Comparison of ENCODE assay signal across 8 mouse cellular contexts in genomic region chr11:48817794-48818193, GRCm38 (mm10). TPM values are rescaled to one million over a fixed set of nuclear protein-coding genes. Genes with fewer than 3 reads are reported as not detected.
DNase-seq lines count a peak whose midpoint lies in the region; ATAC-seq and TF ChIP-seq lines count a peak whose summit lies in the region.

No protein-coding gene starts in this region.

- WGBS in heart, embryonic 10.5 days: 9% methylated on average over 9 of the region's 9 CpGs
- WGBS in forebrain, embryonic 15.5 days: 6% methylated on average over 9 of the region's 9 CpGs
- WGBS in liver, postnatal 0 days (ENCODE audit: insufficient replicate concordance): 5% methylated on average over 9 of the region's 9 CpGs

- peaks cover 20% of the 10 kb centered on the region; the same call in 1 of the 2 replicates for H3K36me3 ChIP-seq in heart, embryonic 10.5 days
- H3K36me3 ChIP-seq in C2C12 (ENCODE audit: control insufficient read depth, insufficient read depth): peaks cover 25% of the 10 kb centered on the region
- no peaks in the 10 kb centered on the region for H3K36me3 ChIP-seq in forebrain, embryonic 15.5 days
- H3K36me3 ChIP-seq in liver, postnatal 0 days (replicated peaks; ENCODE audit: insufficient read depth, low read length): no peaks in the 10 kb centered on the region

- ATAC-seq in forebrain, embryonic 15.5 days (replicated peaks): peak; percentile 7
- ATAC-seq in liver, postnatal 0 days: no peak
- ATAC-seq in granulocyte monocyte progenitor cell, adult 5-6 weeks (replicated peaks; ENCODE audit: poor library complexity, severe bottlenecking): no peak

- H3K4me2 ChIP-seq in forebrain, embryonic 15.5 days (replicated peaks): peak overlapping the region; percentile 89
- H3K4me2 ChIP-seq in liver, postnatal 0 days (ENCODE audit: low read depth, low read length): peak overlapping the region; percentile 78

- no peak for DNase-seq in heart, embryonic 10.5 days (ENCODE audit: low spot score)
- no peak for DNase-seq in heart, adult 9 months (ENCODE audit: low spot score in 2 of 2)
- DNase-seq in liver, postnatal 0 days: no peak
- no peak for DNase-seq in cerebellum, adult 8-10 months
- no peak for DNase-seq in c-Kit-positive CD71-positive TER-119-positive erythroid progenitor cells, embryonic 14.5 days (ENCODE audit: low spot score)

- H3K27me3 ChIP-seq in heart, embryonic 10.5 days (ENCODE audit: insufficient read depth, poor library complexity, severe bottlenecking): no peaks in the 10 kb centered on the region
- H3K27me3 ChIP-seq in C2C12 (ENCODE audit: control insufficient read depth, insufficient read depth, insufficient read length): no peaks in the 10 kb centered on the region
- peaks cover 8% of the 10 kb centered on the region; the same call in 1 of the 2 replicates for H3K27me3 ChIP-seq in forebrain, embryonic 15.5 days
- no peaks in the 10 kb centered on the region for H3K27me3 ChIP-seq in liver, postnatal 0 days (ENCODE audit: insufficient read depth, low read length)

- peaks cover 33% of the 10 kb centered on the region for H3K79me3 ChIP-seq in C2C12 (ENCODE audit: low read depth)

- peaks cover 15% of the 10 kb centered on the region for H3K4me1 ChIP-seq in heart, embryonic 10.5 days
- peaks cover 37% of the 10 kb centered on the region for H3K4me1 ChIP-seq in forebrain, embryonic 15.5 days
- peaks cover 38% of the 10 kb centered on the region for H3K4me1 ChIP-seq in liver, postnatal 0 days (ENCODE audit: insufficient read depth)

- TF ChIP-seq EP300 in liver, postnatal 0 days (IDR thresholded peaks at IDR 0.05; ENCODE audit: low read depth): no peak

- peak overlapping the region; percentile 87 for H3K9ac ChIP-seq in forebrain, embryonic 15.5 days (replicated peaks)
- peak overlapping the region; percentile 87 for H3K9ac ChIP-seq in liver, postnatal 0 days (replicated peaks)

- H3K27ac ChIP-seq in heart, embryonic 10.5 days: peak overlapping the region; percentile 97
- H3K27ac ChIP-seq in forebrain, embryonic 15.5 days (replicated peaks): peak overlapping the region; percentile 96
- H3K27ac ChIP-seq in liver, postnatal 0 days (ENCODE audit: low read depth): peak overlapping the region; percentile 99

- H3K4me3 ChIP-seq in heart, embryonic 10.5 days: peak overlapping the region; percentile 95
- H3K4me3 ChIP-seq in C2C12 (ENCODE audit: insufficient read depth, poor library complexity, severe bottlenecking): peak overlapping the region; percentile 78
- H3K4me3 ChIP-seq in forebrain, embryonic 15.5 days: peak overlapping the region; percentile 83
- peak overlapping the region; percentile 82 for H3K4me3 ChIP-seq in liver, postnatal 0 days (ENCODE audit: low read depth, low read length)

- no peaks in the 10 kb centered on the region for H3K9me3 ChIP-seq in heart, embryonic 10.5 days
- no peaks in the 10 kb centered on the region for H3K9me3 ChIP-seq in forebrain, embryonic 15.5 days
- H3K9me3 ChIP-seq in liver, postnatal 0 days (ENCODE audit: low read length): no peaks in the 10 kb centered on the region

- peaks cover 41% of the 10 kb centered on the region for H3K79me2 ChIP-seq in C2C12 (ENCODE audit: control insufficient read depth, insufficient read depth)

- no peak for TF ChIP-seq CTCF in C2C12 (IDR thresholded peaks at IDR 0.05; ENCODE audit: control insufficient read depth, insufficient read depth, insufficient read length)
- no peak for TF ChIP-seq CTCF in liver, postnatal 0 days (IDR thresholded peaks at IDR 0.05; ENCODE audit: low read depth)

- H3ac ChIP-seq in C2C12 (ENCODE audit: control insufficient read depth, insufficient read length, low read depth): no peak overlapping the region

TF ChIP-seq in C2C12, 6 proteins besides CTCF, POLR2A, EP300 and RAD21:
- TF ChIP-seq CEBPB (IDR thresholded peaks at IDR 0.05; ENCODE audit: low read depth): no peak
- no peak for TF ChIP-seq MYOD1 (IDR thresholded peaks at IDR 0.05; ENCODE audit: control insufficient read depth, insufficient read length, low read depth)
- TF ChIP-seq MYOG (IDR thresholded peaks at IDR 0.05; ENCODE audit: control insufficient read depth, extremely low read depth, insufficient read length): no peak
- TF ChIP-seq USF1 (IDR thresholded peaks at IDR 0.05; ENCODE audit: low read depth): no peak
- TF ChIP-seq MAX (IDR thresholded peaks at IDR 0.05): no peak
- TF ChIP-seq FOSL1 (IDR thresholded peaks at IDR 0.05; ENCODE audit: insufficient read depth, low read length, poor library complexity, severe bottlenecking): no peak

RNA-seq across cellular contexts. Expression of gene Trim41, which starts 0.6 kb away (rescaled TPM):
- 3.0 and 4.7 TPM in 2 replicates for polyA plus RNA-seq in heart, embryonic 10.5 days (2016; fragmentation: Nextera tagmentation; extraction: Ambion mirVana)
- polyA plus RNA-seq in C2C12 (2012; fragmentation: generic; extraction: Trizol): 24.4 TPM
- 6.0 and 6.3 TPM in 2 replicates for polyA plus RNA-seq in forebrain, embryonic 15.5 days (2015; fragmentation: Nextera tagmentation; extraction: Ambion mirVana)
- polyA plus RNA-seq in liver, postnatal 0 days (2015; fragmentation: Nextera tagmentation; extraction: Ambion mirVana): 2.2 and 2.3 TPM in 2 replicates
- 17.1 and 24.2 TPM in 2 replicates for total RNA-seq in granulocyte monocyte progenitor cell, adult 5-6 weeks (2014; fragmentation: Nextera tagmentation)
- 39.4 and 50.8 TPM in 2 replicates for total RNA-seq in granulocyte monocyte progenitor cell, adult 5-6 weeks (2017)

RNA-seq across cellular contexts. Expression of gene Trim7, which starts 8.1 kb away (rescaled TPM):
- polyA plus RNA-seq in heart, embryonic 10.5 days (2016; fragmentation: Nextera tagmentation; extraction: Ambion mirVana): 0.18 and 0.44 TPM in 2 replicates
- polyA plus RNA-seq in C2C12 (2012; fragmentation: generic; extraction: Trizol): 1.9 TPM
- polyA plus RNA-seq in forebrain, embryonic 15.5 days (2015; fragmentation: Nextera tagmentation; extraction: Ambion mirVana): 1.4 and 1.7 TPM in 2 replicates
- polyA plus RNA-seq in liver, postnatal 0 days (2015; fragmentation: Nextera tagmentation; extraction: Ambion mirVana): 0.48 and 0.52 TPM in 2 replicates
- not detected in 2 replicates for total RNA-seq in granulocyte monocyte progenitor cell, adult 5-6 weeks (2014; fragmentation: Nextera tagmentation)
- 0.30 and 0.41 TPM in 2 replicates for total RNA-seq in granulocyte monocyte progenitor cell, adult 5-6 weeks (2017)

RNA-seq across cellular contexts. Expression of gene Gm12184, which starts 8.7 kb away (rescaled TPM):
- polyA plus RNA-seq in heart, embryonic 10.5 days (2016; fragmentation: Nextera tagmentation; extraction: Ambion mirVana): 0.68 and 1.9 TPM in 2 replicates
- polyA plus RNA-seq in C2C12 (2012; fragmentation: generic; extraction: Trizol): 8.0 TPM
- polyA plus RNA-seq in forebrain, embryonic 15.5 days (2015; fragmentation: Nextera tagmentation; extraction: Ambion mirVana): 4.5 and 5.8 TPM in 2 replicates
- polyA plus RNA-seq in liver, postnatal 0 days (2015; fragmentation: Nextera tagmentation; extraction: Ambion mirVana): 4.9 and 5.0 TPM in 2 replicates
- total RNA-seq in granulocyte monocyte progenitor cell, adult 5-6 weeks (2014; fragmentation: Nextera tagmentation): 2.9 and 10.5 TPM in 2 replicates
- total RNA-seq in granulocyte monocyte progenitor cell, adult 5-6 weeks (2017): 14.2 and 35.9 TPM in 2 replicates

RNA-seq across cellular contexts. Expression of gene Rack1, which starts 17.7 kb away (rescaled TPM):
- 542 and 712 TPM in 2 replicates for polyA plus RNA-seq in heart, embryonic 10.5 days (2016; fragmentation: Nextera tagmentation; extraction: Ambion mirVana)
- 3,051 TPM for polyA plus RNA-seq in C2C12 (2012; fragmentation: generic; extraction: Trizol)
- 475 and 481 TPM in 2 replicates for polyA plus RNA-seq in forebrain, embryonic 15.5 days (2015; fragmentation: Nextera tagmentation; extraction: Ambion mirVana)
- polyA plus RNA-seq in liver, postnatal 0 days (2015; fragmentation: Nextera tagmentation; extraction: Ambion mirVana): 397 and 398 TPM in 2 replicates
- 2,229 and 2,435 TPM in 2 replicates for total RNA-seq in granulocyte monocyte progenitor cell, adult 5-6 weeks (2014; fragmentation: Nextera tagmentation)
- total RNA-seq in granulocyte monocyte progenitor cell, adult 5-6 weeks (2017): 1,577 and 1,773 TPM in 2 replicates

RNA-seq across cellular contexts. Expression of gene Irgm1, which starts 53.7 kb away (rescaled TPM):
- polyA plus RNA-seq in heart, embryonic 10.5 days (2016; fragmentation: Nextera tagmentation; extraction: Ambion mirVana): 3.0 and 3.6 TPM in 2 replicates
- 9.1 TPM for polyA plus RNA-seq in C2C12 (2012; fragmentation: generic; extraction: Trizol)
- 1.6 and 1.9 TPM in 2 replicates for polyA plus RNA-seq in forebrain, embryonic 15.5 days (2015; fragmentation: Nextera tagmentation; extraction: Ambion mirVana)
- 42.7 and 44.1 TPM in 2 replicates for polyA plus RNA-seq in liver, postnatal 0 days (2015; fragmentation: Nextera tagmentation; extraction: Ambion mirVana)
- total RNA-seq in granulocyte monocyte progenitor cell, adult 5-6 weeks (2014; fragmentation: Nextera tagmentation): 27.7 and 45.0 TPM in 2 replicates
- 22.1 and 23.6 TPM in 2 replicates for total RNA-seq in granulocyte monocyte progenitor cell, adult 5-6 weeks (2017)
